Mouse (Mus musculus) lung, adult 2 months (tissue): ENCODE measurements around the gene Ndst2.

Experiments used
- CTCF ChIP-seq: fragments of 200-500 bp; IDR thresholded peaks from 2 replicates; pipeline ENCODE4 v1.5.1; 2011; ENCODE audit warnings: mild to moderate bottlenecking, low read length, control low read depth; ENCODE audit not compliant: insufficient read depth
- POLR2A ChIP-seq: fragments of 200-500 bp; IDR thresholded peaks from 2 replicates; pipeline ENCODE4 v1.6.1; 2011; ENCODE audit warnings: low read depth, mild to moderate bottlenecking, control low read depth, low read length, borderline replicate concordance; ENCODE audit errors: extremely low read depth

GRCm38 (mm10) chr14:20729871-20730270, 4.5 kb downstream of the Ndst2 start:
- TF ChIP-seq POLR2A (no peak), CTCF (no peak)
